Mouse (Mus musculus) cortical plate, adult 2 months (tissue): Measurements from ENCODE around the gene Hilpda. TPM values are rescaled to one million over a fixed set of nuclear protein-coding genes. Genes with fewer than 3 reads are reported as not detected.
A peak's percentile ranks its signal among the peaks of the same experiment; 100 is the strongest.

Experiments
- H3K27ac ChIP-seq: fragments of 200-500 bp; 2 replicates; pipeline ENCODE4 v1.5.1; 2012; ENCODE audit warnings: low read length, control low read depth, inconsistent platforms; ENCODE audit not compliant: insufficient read depth
- H3K4me1 ChIP-seq: fragments of 200-500 bp; 2 replicates; pipeline ENCODE4 v1.6.1; 2011; ENCODE audit warnings: low read length; ENCODE audit not compliant: control insufficient read depth, insufficient read depth
- H3K4me3 ChIP-seq: fragments of 200-500 bp; 2 replicates; pipeline ENCODE4 v1.5.1; 2011; ENCODE audit warnings: mild to moderate bottlenecking, low read length, control low read depth; ENCODE audit not compliant: insufficient read depth
- CTCF ChIP-seq: fragments of 200-500 bp; IDR thresholded peaks from 2 replicates; pipeline ENCODE4 v1.5.1; 2011; ENCODE audit warnings: mild to moderate bottlenecking, control low read depth, low read length; ENCODE audit not compliant: insufficient read depth; ENCODE audit errors: extremely low read depth
- POLR2A ChIP-seq: fragments of 200-500 bp; IDR thresholded peaks from 2 replicates; pipeline ENCODE4 v1.6.1; 2011; ENCODE audit warnings: mild to moderate bottlenecking, low read length, control low read depth; ENCODE audit not compliant: insufficient read depth; ENCODE audit errors: extremely low read depth
- polyA plus RNA-seq: library from polyadenylated mRNA; depleted of rRNA; stranded (reverse); fragments of >200 nt; gene quantifications from 2 replicates; pipeline ENCODE4 v1.2.3, GENCODE M21; 2012; rRNA removed

Gene Hilpda
- polyA plus RNA-seq, result 12.3 and 12.9 TPM in 2 replicates

DNA sequence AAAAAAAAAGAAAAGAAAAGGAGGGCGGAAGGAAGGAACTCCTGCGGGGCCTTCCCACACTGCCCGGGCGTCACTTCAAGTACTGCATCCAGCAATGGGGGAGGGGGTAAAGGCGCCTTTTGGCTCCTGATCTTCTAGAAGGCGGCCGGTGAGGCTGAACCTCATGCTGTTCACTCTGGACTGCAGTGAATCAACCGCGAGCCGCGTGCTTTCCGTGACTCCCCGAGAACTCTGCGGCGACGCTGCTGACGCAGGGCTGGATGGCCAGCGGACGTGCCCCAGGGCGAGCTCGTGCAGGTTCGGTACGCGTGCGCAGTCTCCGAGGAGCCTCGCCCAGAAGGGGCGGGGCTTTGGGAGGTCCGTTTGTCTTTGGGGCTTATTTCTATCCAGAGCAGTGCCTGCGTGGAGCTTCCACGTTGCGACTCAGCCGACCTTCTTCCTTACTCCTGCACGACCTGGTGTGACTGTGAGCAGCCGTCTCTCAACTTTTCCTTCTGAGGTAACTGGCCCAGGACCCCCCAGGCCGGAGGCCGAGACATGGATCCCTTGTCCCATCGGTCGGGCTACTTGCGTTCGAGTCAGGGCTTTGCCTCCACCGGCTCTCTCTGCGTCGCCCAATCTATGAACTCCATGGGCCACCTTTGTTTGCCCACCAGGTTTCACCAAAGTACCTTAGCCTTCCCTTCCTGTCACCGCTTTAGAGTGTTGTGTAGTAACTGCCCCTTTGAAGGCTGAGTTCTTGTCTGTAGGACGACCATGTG, at the start of gene Hilpda:
Hilpda (plus strand) TSS at position 177 of the 761 bp plus-strand sequence.
- Histone ChIP-seq H3K27ac (no peak within 1 kb of the TSS), H3K4me1 (no peaks in the 10 kb centered on the region), H3K4me3 (peak within 1 kb of the TSS; percentile 86)
- TF ChIP-seq CTCF, result no peak
- peak; percentile 80; the same call in 1 of the 2 replicates for TF ChIP-seq POLR2A

GRCm38 (mm10) chr6:29229265-29229913, 42.9 kb upstream of the Hilpda start:
- no peak overlapping the region for H3K27ac ChIP-seq
- H3K4me3 ChIP-seq, result no peak overlapping the region
- TF ChIP-seq CTCF (no peak), POLR2A (no peak)
- H3K4me1 ChIP-seq, result no peaks in the 10 kb centered on the region

GRCm38 (mm10) chr6:29230386-29230785, 41.9 kb upstream of the Hilpda start:
- no peak overlapping the region for H3K27ac ChIP-seq
- H3K4me3 ChIP-seq, result no peak overlapping the region
- TF ChIP-seq POLR2A (no peak), CTCF (no peak)
- H3K4me1 ChIP-seq, result no peaks in the 10 kb centered on the region

DNA sequence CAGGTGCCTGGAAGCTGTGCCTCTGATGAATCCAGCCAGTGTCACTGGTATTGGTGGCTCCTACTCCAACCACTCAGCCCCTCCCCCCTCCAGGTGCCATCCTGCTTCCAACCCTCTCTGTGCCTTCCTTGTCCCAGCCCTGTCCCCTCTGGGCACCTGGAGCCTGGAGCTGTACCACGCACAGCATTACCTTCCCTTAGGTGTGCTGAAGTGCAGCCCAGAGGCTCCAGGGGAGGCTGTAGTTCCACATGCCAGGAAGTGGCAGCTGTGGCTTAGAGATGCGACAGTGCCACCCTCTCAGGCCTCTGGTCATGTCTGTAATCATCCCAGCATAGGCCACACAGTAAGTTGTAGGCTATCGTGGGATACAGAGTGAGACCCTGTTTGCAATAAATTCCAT, 40.5 kb upstream of the Hilpda start:
- Histone ChIP-seq H3K27ac (no peak overlapping the region), H3K4me3 (no peak overlapping the region), H3K4me1 (no peaks in the 10 kb centered on the region)
- TF ChIP-seq CTCF (no peak), POLR2A (no peak)

GRCm38 (mm10) chr6:29232321-29232720, 40.0 kb upstream of the Hilpda start:
- H3K4me3 ChIP-seq, result no peak overlapping the region
- no peak overlapping the region for H3K27ac ChIP-seq
- no peaks in the 10 kb centered on the region for H3K4me1 ChIP-seq
- no peak for TF ChIP-seq POLR2A
- TF ChIP-seq CTCF, result no peak

DNA sequence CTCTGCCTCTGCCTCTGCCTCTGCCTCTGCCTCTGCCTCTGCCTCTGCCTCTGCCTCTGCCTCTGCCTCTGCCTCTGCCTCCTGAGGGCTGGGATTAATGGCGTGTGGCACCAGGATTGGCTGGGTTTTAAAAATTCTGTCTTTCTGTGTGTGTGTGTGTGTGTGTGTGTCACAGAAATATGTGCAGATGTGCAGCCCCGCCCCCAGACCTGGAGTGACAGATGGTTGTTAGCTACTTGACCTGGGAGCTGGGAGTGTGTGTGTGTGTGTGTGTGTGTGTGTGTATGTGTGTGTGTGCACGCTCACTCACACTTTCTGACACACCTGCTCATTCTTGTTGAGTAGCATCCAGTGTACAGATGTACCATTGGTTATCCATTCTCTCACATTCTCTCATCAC, 38.6 kb upstream of the Hilpda start:
- Histone ChIP-seq H3K4me3 (no peak overlapping the region), H3K27ac (no peak overlapping the region), H3K4me1 (no peaks in the 10 kb centered on the region)
- TF ChIP-seq POLR2A, result no peak
- TF ChIP-seq CTCF, result no peak

DNA sequence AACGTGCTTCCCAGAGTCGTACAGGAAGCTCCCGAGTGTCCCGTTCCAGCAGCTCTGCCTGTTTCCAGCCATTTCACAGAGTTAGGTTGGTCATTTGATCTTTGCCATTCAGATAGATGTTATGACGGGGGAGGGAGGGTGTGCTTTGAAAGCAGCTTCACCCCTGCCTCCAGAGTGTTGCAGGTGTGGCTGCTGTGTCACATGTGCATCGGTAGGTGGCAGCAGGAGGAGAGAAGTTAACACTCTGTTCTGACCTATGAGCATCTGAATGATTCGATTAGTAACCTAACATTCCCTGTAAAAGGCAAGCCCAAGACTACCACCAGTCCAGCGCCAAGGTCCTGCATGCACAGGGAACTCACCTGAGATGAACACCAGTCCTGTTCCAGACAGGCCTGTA, 38.0 kb upstream of the Hilpda start:
- Histone ChIP-seq H3K4me1 (no peaks in the 10 kb centered on the region), H3K27ac (no peak overlapping the region), H3K4me3 (no peak overlapping the region)
- TF ChIP-seq POLR2A (no peak), CTCF (peak; percentile 52)

GRCm38 (mm10) chr6:29240806-29241205, 31.5 kb upstream of the Hilpda start:
- TF ChIP-seq CTCF (peak; percentile 52), POLR2A (no peak)
- no peaks in the 10 kb centered on the region for H3K4me1 ChIP-seq
- H3K4me3 ChIP-seq, result no peak overlapping the region
- H3K27ac ChIP-seq, result no peak overlapping the region

DNA sequence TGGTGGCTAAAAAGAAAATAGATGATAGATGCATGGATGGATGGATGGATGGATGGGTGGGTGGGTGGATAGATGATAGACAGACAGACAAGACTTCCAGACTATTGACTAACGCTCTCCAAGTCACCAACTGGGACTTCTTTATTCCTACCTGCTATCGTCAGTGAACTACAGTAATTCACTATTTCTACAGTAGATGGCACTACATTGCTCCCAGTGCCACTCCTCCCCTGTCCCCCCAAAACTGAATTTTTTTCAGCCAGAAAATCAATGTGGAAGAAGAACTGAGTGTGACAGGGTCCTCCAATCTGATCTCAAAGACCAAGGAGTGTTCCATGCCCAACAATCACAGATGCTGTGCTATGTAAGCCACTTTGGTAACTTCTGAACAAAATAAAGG, 30.6 kb upstream of the Hilpda start:
- Histone ChIP-seq H3K4me1 (no peaks in the 10 kb centered on the region), H3K27ac (no peak overlapping the region), H3K4me3 (no peak overlapping the region)
- TF ChIP-seq POLR2A (no peak), CTCF (peak; percentile 16; the same call in 1 of the 2 replicates)

DNA sequence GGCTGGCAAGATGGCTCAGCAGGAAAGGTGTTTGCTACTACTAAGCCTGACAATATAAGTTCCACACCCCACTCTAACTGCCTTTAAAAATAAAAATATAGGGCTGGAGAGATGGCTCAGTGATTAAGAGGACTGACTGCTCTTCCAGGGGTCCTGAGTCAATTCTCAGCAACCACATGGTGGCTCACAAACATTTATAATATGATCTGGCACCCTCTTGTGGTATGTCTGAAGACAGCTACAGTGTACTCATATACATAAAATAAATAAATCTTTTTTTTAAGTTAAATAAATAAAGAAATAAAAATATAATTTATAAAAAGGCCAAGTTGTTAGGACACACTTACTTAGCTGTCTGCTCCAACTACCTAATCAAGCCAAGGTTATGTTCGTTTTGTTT, 30.0 kb upstream of the Hilpda start:
- no peak for TF ChIP-seq POLR2A
- no peak for TF ChIP-seq CTCF
- Histone ChIP-seq H3K4me3 (no peak overlapping the region), H3K27ac (no peak overlapping the region), H3K4me1 (no peaks in the 10 kb centered on the region)
